ENCODE assay signal across 34 mouse cellular contexts in the genomic region with DNA sequence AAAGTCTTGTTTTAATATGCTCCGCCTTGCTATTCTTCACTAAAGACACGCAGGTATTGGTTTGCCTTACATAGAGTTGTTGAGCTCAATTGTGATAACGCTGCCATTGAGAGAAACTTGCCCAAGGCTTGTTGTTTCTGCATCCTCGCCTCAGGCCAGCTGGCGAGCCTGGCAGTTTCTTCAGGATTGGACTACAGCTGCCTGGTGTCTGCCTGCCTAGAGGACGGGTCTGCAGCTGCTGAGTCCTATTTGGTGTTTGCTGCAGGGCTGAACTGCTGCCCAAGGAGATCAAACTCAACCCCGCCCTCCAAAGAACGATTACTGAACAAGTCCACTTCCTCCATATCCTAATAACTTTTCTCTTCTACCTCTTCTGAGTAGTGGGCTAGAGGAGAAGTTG. TPM values are rescaled to one million over a fixed set of nuclear protein-coding genes. Genes with fewer than 3 reads are reported as not detected.
"Had no signal": no experiment of that assay in that cellular context is flagged by ENCODE, and none has a peak within 500 bp of the region (broad histone marks: within the 10 kb centered on the region; RNA-seq: fewer than 3 reads in every experiment).

No protein-coding gene starts in this region.

- DNase-seq: heart, postnatal 10 days; heart, postnatal 14 days; heart, postnatal 36 days; heart, postnatal 4 days; kidney, adult 11 months; kidney, adult 18-20 months; kidney, adult 2 months; kidney, adult 8-10 months; kidney, adult 9 months; kidney, postnatal 10 days; kidney, postnatal 14 days; kidney, postnatal 25 days; kidney, postnatal 36 days; layer of hippocampus, adult 9-11 months; layer of hippocampus, postnatal 36 days had no signal

- H3K4me2 ChIP-seq: heart, embryonic 11.5 days; heart, embryonic 12.5 days; heart, embryonic 13.5 days; heart, embryonic 15.5 days; hindbrain, embryonic 12.5 days; hindbrain, embryonic 13.5 days; hindbrain, embryonic 14.5 days; hindbrain, embryonic 15.5 days; intestine, embryonic 15.5 days; kidney, embryonic 15.5 days had no signal

- H3K27me3 ChIP-seq: heart, embryonic 12.5 days; heart, embryonic 13.5 days; heart, embryonic 15.5 days; hindbrain, embryonic 12.5 days; hindbrain, embryonic 13.5 days; hindbrain, embryonic 15.5 days; intestine, embryonic 15.5 days; kidney, embryonic 15.5 days had no signal

- H3K4me1 ChIP-seq: heart, embryonic 10.5 days; heart, embryonic 12.5 days; heart, embryonic 13.5 days; heart, embryonic 15.5 days; hindbrain, embryonic 12.5 days; hindbrain, embryonic 13.5 days; hindbrain, embryonic 15.5 days; intestine, embryonic 15.5 days; kidney, embryonic 15.5 days had no signal

- ATAC-seq: hindbrain, embryonic 16.5 days; hindbrain, postnatal 0 days; inflammation-experienced regulatory T-cells, adult 6 months; intestine, embryonic 15.5 days; intestine, embryonic 16.5 days; intestine, postnatal 0 days had no signal

- H3K4me3 ChIP-seq: heart, embryonic 10.5 days; heart, embryonic 12.5 days; heart, embryonic 13.5 days; heart, embryonic 15.5 days; hindbrain, embryonic 10.5 days; hindbrain, embryonic 12.5 days; hindbrain, embryonic 13.5 days; hindbrain, embryonic 15.5 days; intestine, embryonic 15.5 days; kidney, embryonic 15.5 days; layer of hippocampus, adult 2 months had no signal

- H3K27ac ChIP-seq: heart, embryonic 10.5 days; heart, embryonic 13.5 days; heart, embryonic 15.5 days; hindbrain, embryonic 10.5 days; hindbrain, embryonic 12.5 days; hindbrain, embryonic 13.5 days; hindbrain, embryonic 14.5 days; hindbrain, embryonic 15.5 days; hindbrain, postnatal 0 days; intestine, embryonic 15.5 days; kidney, embryonic 15.5 days; kidney, postnatal 0 days; layer of hippocampus, adult 2 months had no signal

- H3K9ac ChIP-seq: heart, embryonic 12.5 days; heart, embryonic 13.5 days; heart, embryonic 15.5 days; hindbrain, embryonic 13.5 days; hindbrain, embryonic 14.5 days; hindbrain, embryonic 15.5 days; intestine, embryonic 15.5 days; kidney, embryonic 15.5 days had no signal

- H3K36me3 ChIP-seq: heart, embryonic 10.5 days; heart, embryonic 15.5 days; hindbrain, embryonic 12.5 days; hindbrain, embryonic 15.5 days; intestine, embryonic 15.5 days; kidney, embryonic 15.5 days had no signal

- H3K9me3 ChIP-seq: heart, embryonic 10.5 days; heart, embryonic 13.5 days; heart, embryonic 15.5 days; hindbrain, embryonic 10.5 days; hindbrain, embryonic 12.5 days; hindbrain, embryonic 13.5 days; hindbrain, embryonic 15.5 days; intestine, embryonic 15.5 days; kidney, embryonic 15.5 days had no signal

RNA-seq across cellular contexts. Expression of gene Gm19426, which starts 17.3 kb away (rescaled TPM):
- polyA plus RNA-seq: inflammation-experienced regulatory T-cells, adult 6 months had no signal
